Mouse (Mus musculus): ENCODE measurements at regions not wholly inside any gene's neighbourhood (a gene's known extent, or its start where the extent isn't known, plus 50 kb on each side); places are given as distances from the start of the nearest gene placed in this dataset.

DNA sequence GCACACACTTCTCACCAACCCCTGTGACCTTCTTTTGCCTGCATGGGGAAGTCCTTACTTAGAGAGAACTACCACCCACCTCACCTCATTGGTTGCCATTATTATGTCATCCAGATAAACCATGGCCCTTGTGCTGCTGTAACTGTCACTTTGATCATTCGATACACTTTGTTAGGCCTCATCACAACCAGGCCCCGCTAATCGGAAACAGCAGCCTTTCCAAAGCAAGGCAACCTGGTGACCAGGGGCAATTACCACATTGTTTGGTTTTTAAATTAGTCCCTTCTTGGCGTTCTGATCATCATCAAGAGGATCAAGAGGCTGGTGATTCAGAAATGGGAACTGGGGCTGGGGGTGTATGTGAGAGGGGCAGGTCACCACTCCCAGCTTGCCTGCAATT, 208.9 kb upstream of the Meis1 start:
- TF ChIP-seq ZC3H11A (IDR thresholded peaks at IDR 0.05; ENCODE audit: borderline replicate concordance, low read depth, low read length) (no peak), CHD2 (IDR thresholded peaks at IDR 0.05; ENCODE audit: low read depth, low read length) (no peak), HCFC1 (IDR thresholded peaks at IDR 0.05; ENCODE audit: borderline replicate concordance, insufficient read depth, low read length) (no peak), ZNF384 (IDR thresholded peaks at IDR 0.05; ENCODE audit: low read depth, low read length) (no peak), MAFK (IDR thresholded peaks at IDR 0.05; ENCODE audit: insufficient read depth, low read depth, low read length) (no peak)

All from ES-E14 (cell line).